In genomic region chr12:33302523-33303383, GRCm38 (mm10) we compare ENCODE assay signal across 8 mouse cellular contexts.
DNase-seq lines count a peak whose midpoint lies in the region; ATAC-seq and TF ChIP-seq lines count a peak whose summit lies in the region.

No protein-coding gene starts in this region.

- no peak for TF ChIP-seq CTCF in kidney, adult 2 months (conservative IDR thresholded peaks at IDR 0.05; ENCODE audit: insufficient read depth, insufficient read length, low read depth, low read length)

- peaks cover 18% of the 10 kb centered on the region for H3K4me1 ChIP-seq in embryonic facial prominence, embryonic 10.5 days
- peaks cover 14% of the 10 kb centered on the region; the same call in 1 of the 2 replicates for H3K4me1 ChIP-seq in kidney, adult 2 months (ENCODE audit: control insufficient read depth, insufficient read depth, low read length)
- peaks cover 7% of the 10 kb centered on the region; the same call in 1 of the 2 replicates for H3K4me1 ChIP-seq in liver, embryonic 11.5 days (replicated peaks; ENCODE audit: control insufficient read depth, insufficient read depth, low read length)
- H3K4me1 ChIP-seq in stomach, embryonic 14.5 days (ENCODE audit: control insufficient read depth, insufficient read depth, low read length): 0 out of 2 replicates have a peak, but pooled peaks cover 10% of the 10 kb centered on the region

- WGBS in embryonic facial prominence, embryonic 10.5 days: under 1% methylated on average over 29 of the region's 29 CpGs
- under 1% methylated on average over 29 of the region's 29 CpGs for WGBS in kidney, adult 2 months
- under 1% methylated on average over 29 of the region's 29 CpGs for WGBS in liver, embryonic 11.5 days
- WGBS in stomach, embryonic 14.5 days: 1% methylated on average over 29 of the region's 29 CpGs

- peak; percentile 72; the same call in 1 of the 2 replicates for ATAC-seq in liver, embryonic 11.5 days (replicated peaks; ENCODE audit: low FRiP score)
- no peak for ATAC-seq in stomach, embryonic 14.5 days (ENCODE audit: insufficient number of reproducible peaks, insufficient read depth, low FRiP score, low read depth)

- H3K36me3 ChIP-seq in embryonic facial prominence, embryonic 10.5 days (replicated peaks): 0 out of 2 replicates have a peak, but pooled peaks cover 3% of the 10 kb centered on the region
- H3K36me3 ChIP-seq in kidney, adult 2 months (ENCODE audit: control insufficient read depth, insufficient read depth, low read length): no peaks in the 10 kb centered on the region
- H3K36me3 ChIP-seq in liver, embryonic 11.5 days (ENCODE audit: control insufficient read depth, insufficient read depth, low read length): no peaks in the 10 kb centered on the region
- no peaks in the 10 kb centered on the region for H3K36me3 ChIP-seq in stomach, embryonic 14.5 days (ENCODE audit: control insufficient read depth, insufficient read depth, low read length)

- TF ChIP-seq POLR2A in kidney, adult 2 months (IDR thresholded peaks at IDR 0.05; ENCODE audit: low read depth, low read length): no peak

- H3K9me3 ChIP-seq in embryonic facial prominence, embryonic 10.5 days: no peaks in the 10 kb centered on the region
- H3K9me3 ChIP-seq in liver, embryonic 11.5 days (ENCODE audit: control insufficient read depth, low read length): no peaks in the 10 kb centered on the region
- H3K9me3 ChIP-seq in stomach, embryonic 14.5 days (ENCODE audit: control insufficient read depth, low read depth, low read length): no peaks in the 10 kb centered on the region

- peak overlapping the region; percentile 44 for H3K27ac ChIP-seq in embryonic facial prominence, embryonic 10.5 days (replicated peaks)
- peak overlapping the region; percentile 58 for H3K27ac ChIP-seq in kidney, adult 2 months (ENCODE audit: insufficient read depth, low read depth, low read length)
- H3K27ac ChIP-seq in liver, embryonic 11.5 days (ENCODE audit: low read depth, low read length): peak overlapping the region; percentile 60
- H3K27ac ChIP-seq in stomach, embryonic 14.5 days (ENCODE audit: low read length): peak overlapping the region; percentile 75; the same call in 1 of the 2 replicates

- peak overlapping the region; percentile 73 for H3K9ac ChIP-seq in liver, embryonic 11.5 days (ENCODE audit: low read depth, low read length)
- peak overlapping the region; percentile 52 for H3K9ac ChIP-seq in stomach, embryonic 14.5 days (replicated peaks; ENCODE audit: low read depth, low read length)

- peaks cover 33% of the 10 kb centered on the region for H3K27me3 ChIP-seq in embryonic facial prominence, embryonic 10.5 days (replicated peaks; ENCODE audit: low read depth, poor library complexity, severe bottlenecking)
- H3K27me3 ChIP-seq in kidney, adult 2 months (replicated peaks; ENCODE audit: control insufficient read depth, insufficient read depth, low read length): no peaks in the 10 kb centered on the region
- H3K27me3 ChIP-seq in liver, embryonic 11.5 days (replicated peaks; ENCODE audit: control insufficient read depth, insufficient read depth, low read length): no peaks in the 10 kb centered on the region
- no peaks in the 10 kb centered on the region for H3K27me3 ChIP-seq in stomach, embryonic 14.5 days (ENCODE audit: control insufficient read depth, insufficient read depth, low read length)

- peak overlapping the region; percentile 86 for H3K4me2 ChIP-seq in liver, embryonic 11.5 days
- H3K4me2 ChIP-seq in stomach, embryonic 14.5 days (replicated peaks; ENCODE audit: low read depth, low read length): peak overlapping the region; percentile 96

- DNase-seq in 416B (ENCODE audit: low read depth): peak; percentile 80
- DNase-seq in adrenal gland, adult 2 months: peak; percentile 87
- peak; percentile 49 for DNase-seq in embryonic facial prominence, embryonic 10.5 days (ENCODE audit: low spot score)
- peak; percentile 74 for DNase-seq in heart, adult 8-10 months (ENCODE audit: low spot score)
- DNase-seq in kidney, adult 2 months: peak; percentile 89
- peak; percentile 59 for DNase-seq in liver, embryonic 11.5 days (ENCODE audit: low spot score)
- peak; percentile 70 to 80 for DNase-seq in monocyte, adult 2 months (ENCODE audit: low read depth in 1 of 2, low spot score in 2 of 2)

- peak overlapping the region; percentile 62 for H3K4me3 ChIP-seq in embryonic facial prominence, embryonic 10.5 days
- peak overlapping the region; percentile 61 for H3K4me3 ChIP-seq in kidney, adult 2 months (ENCODE audit: insufficient read depth, low read depth, low read length)
- peak overlapping the region; percentile 58 for H3K4me3 ChIP-seq in liver, embryonic 11.5 days (ENCODE audit: low read depth, low read length)
- peak overlapping the region; percentile 43 for H3K4me3 ChIP-seq in stomach, embryonic 14.5 days (ENCODE audit: low read depth, low read length)
